ENCODE assay signal across 8 mouse cellular contexts in the genomic region with DNA sequence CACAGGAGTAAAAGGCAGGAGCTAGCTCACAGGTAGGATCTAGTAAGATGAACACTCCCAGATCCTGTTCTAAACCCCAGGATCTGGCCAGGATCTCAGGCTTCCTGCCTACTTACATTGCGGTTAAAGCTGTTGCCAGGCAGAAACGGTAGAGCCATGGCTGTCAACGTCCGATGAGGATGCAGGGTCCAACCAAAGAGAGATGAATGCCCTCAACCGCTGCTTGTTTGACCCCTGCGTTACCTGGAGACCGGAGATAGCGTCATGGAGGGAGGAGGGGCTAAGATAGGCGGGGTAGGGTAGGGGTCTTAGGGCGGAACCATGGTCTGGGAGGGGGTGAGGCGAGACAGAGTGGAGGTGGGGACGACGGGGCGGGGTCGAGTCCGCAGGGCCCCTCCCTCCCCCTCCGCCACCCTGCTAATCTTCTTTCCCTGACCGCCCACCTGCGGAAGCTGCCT. TPM values are rescaled to one million over a fixed set of nuclear protein-coding genes. Genes with fewer than 3 reads are reported as not detected.
DNase-seq lines count a peak whose midpoint lies in the region; ATAC-seq and TF ChIP-seq lines count a peak whose summit lies in the region.

TSS of gene Efhc2 (minus strand) at position 243 of the 458 bp plus-strand sequence.

- peak within 1 kb of the TSS; percentile 57 for H3K4me2 ChIP-seq in limb, embryonic 12.5 days
- peak within 1 kb of the TSS; percentile 52 for H3K4me2 ChIP-seq in midbrain, postnatal 0 days (ENCODE audit: low read depth, low read length, poor library complexity, severe bottlenecking)

- no peaks in the 10 kb centered on the region for H3K36me3 ChIP-seq in limb, embryonic 12.5 days
- no peaks in the 10 kb centered on the region for H3K36me3 ChIP-seq in midbrain, postnatal 0 days (ENCODE audit: insufficient read depth, low read length)

- intact Hi-C loops in gastrocnemius, adult 2 months (cut with DNase I): no loop called here

- no peaks in the 10 kb centered on the region for H3K9me3 ChIP-seq in limb, embryonic 12.5 days
- H3K9me3 ChIP-seq in midbrain, postnatal 0 days (ENCODE audit: low read length): no peaks in the 10 kb centered on the region

- no peak within 1 kb of the TSS for H3K9ac ChIP-seq in limb, embryonic 12.5 days (replicated peaks)
- peak within 1 kb of the TSS; percentile 48 for H3K9ac ChIP-seq in midbrain, postnatal 0 days (replicated peaks; ENCODE audit: low read length, poor library complexity, severe bottlenecking)

- no peak for DNase-seq in gastrocnemius, adult 2 months
- DNase-seq in gastrocnemius, postnatal 25 days: no peak
- DNase-seq in cerebellum, postnatal 36 days: peak; percentile 15 to 29
- DNase-seq in midbrain, postnatal 0 days (ENCODE audit: low spot score): peak; percentile 37
- DNase-seq in gastrocnemius, postnatal 4 days (ENCODE audit: low spot score in 2 of 2): no peak

- peak within 1 kb of the TSS; percentile 59 for H3K4me3 ChIP-seq in gastrocnemius, adult 2 months
- H3K4me3 ChIP-seq in limb, embryonic 12.5 days (replicated peaks): peak within 1 kb of the TSS; percentile 37
- peak within 1 kb of the TSS; percentile 34 for H3K4me3 ChIP-seq in midbrain, postnatal 0 days (ENCODE audit: low read depth, low read length)

- no peak within 1 kb of the TSS for H3K27ac ChIP-seq in gastrocnemius, adult 2 months
- H3K27ac ChIP-seq in limb, embryonic 12.5 days: no peak within 1 kb of the TSS
- peak within 1 kb of the TSS; percentile 32; the same call in 1 of the 2 replicates for H3K27ac ChIP-seq in midbrain, postnatal 0 days (ENCODE audit: low read depth, low read length)

- no peaks in the 10 kb centered on the region for H3K27me3 ChIP-seq in limb, embryonic 12.5 days
- no peaks in the 10 kb centered on the region for H3K27me3 ChIP-seq in midbrain, postnatal 0 days (ENCODE audit: insufficient read depth, low read length)

- peak; percentile 39 for ATAC-seq in CD4-positive, CD25-positive, alpha-beta regulatory T cell, adult 4 months
- peak; percentile 62 for ATAC-seq in hematopoietic stem cell, adult 5-6 weeks (replicated peaks in 1 of 2; ENCODE audit: insufficient read depth in 1 of 2, low FRiP score in 2 of 2, low TSS enrichment in 1 of 2, low read depth in 1 of 2, poor library complexity in 2 of 2, severe bottlenecking in 2 of 2)
- ATAC-seq in limb, embryonic 12.5 days (ENCODE audit: insufficient number of reproducible peaks, insufficient read depth, low FRiP score, low TSS enrichment, low read depth): peak; percentile 66; the same call in 1 of the 2 replicates
- ATAC-seq in midbrain, postnatal 0 days (ENCODE audit: low FRiP score): peak; percentile 81

- H3K4me1 ChIP-seq in limb, embryonic 12.5 days (replicated peaks): no peaks in the 10 kb centered on the region
- no peaks in the 10 kb centered on the region for H3K4me1 ChIP-seq in midbrain, postnatal 0 days (ENCODE audit: insufficient read depth, low read length)

- no peak for TF ChIP-seq CTCF in gastrocnemius, adult 2 months (IDR thresholded peaks at IDR 0.05)
- no peak for TF ChIP-seq CTCF in midbrain, postnatal 0 days (IDR thresholded peaks at IDR 0.05)

- WGBS in limb, embryonic 12.5 days: 9% methylated on average over 19 of the region's 19 CpGs
- 22% methylated on average over 16 of the region's 19 CpGs for WGBS in midbrain, postnatal 0 days

RNA-seq across cellular contexts. Expression of gene Efhc2, which starts in this region (rescaled TPM):
- total RNA-seq in gastrocnemius, adult 2 months (2021): under 1 TPM; 0.15 to 0.17 TPM
- under 1 TPM in 1 of 2 experiments, not detected in 1; 0.19 TPM for total RNA-seq in gastrocnemius, postnatal 25 days (2021)
- polyA plus RNA-seq in CD4-positive, CD25-positive, alpha-beta regulatory T cell, adult 4 months (2017; shearing (Covaris generic)): under 1 TPM; 0.20 to 0.23 TPM
- total RNA-seq in hematopoietic stem cell, adult 5-6 weeks (2017): 0.20 and 0.69 TPM in 2 replicates
- polyA plus RNA-seq in limb, embryonic 12.5 days (2016; fragmentation: Nextera tagmentation; extraction: Ambion mirVana): 0.51 and 0.64 TPM in 2 replicates
- 2.4 and 5.7 TPM in 2 replicates for total RNA-seq in midbrain, postnatal 0 days (2014; rRNA removed)
- polyA plus RNA-seq in midbrain, postnatal 0 days (2015; fragmentation: Nextera tagmentation; extraction: Ambion mirVana): 2.7 and 3.3 TPM in 2 replicates
- total RNA-seq in gastrocnemius, postnatal 4 days (2021): under 1 TPM; 0.25 to 0.26 TPM

Comparison
In these comparisons a context has a peak if more than half of its experiments do, and no peak if none do; other contexts are left out.
1. Peak in ATAC-seq in CD4-positive, CD25-positive, alpha-beta regulatory T cell, adult 4 months; RNA of the gene not detected or under 1 TPM.
2. Peak in ATAC-seq in hematopoietic stem cell, adult 5-6 weeks; RNA of the gene not detected or under 1 TPM.
3. Peak in ATAC-seq, H3K4me3 ChIP-seq and H3K4me2 ChIP-seq in limb, embryonic 12.5 days; RNA of the gene not detected or under 1 TPM.
4. DNase-seq: peak in cerebellum, postnatal 36 days (2 of 2) and midbrain, postnatal 0 days (single experiment); none in gastrocnemius, adult 2 months (single experiment), gastrocnemius, postnatal 25 days (single experiment) and gastrocnemius, postnatal 4 days (0 of 2).
5. Peak in every context shown above with its lines, with median percentiles within 50 percentile points of each other: H3K4me3 ChIP-seq and ATAC-seq.